Comparison of ENCODE assay signal across 10 mouse cellular contexts in the genomic region with DNA sequence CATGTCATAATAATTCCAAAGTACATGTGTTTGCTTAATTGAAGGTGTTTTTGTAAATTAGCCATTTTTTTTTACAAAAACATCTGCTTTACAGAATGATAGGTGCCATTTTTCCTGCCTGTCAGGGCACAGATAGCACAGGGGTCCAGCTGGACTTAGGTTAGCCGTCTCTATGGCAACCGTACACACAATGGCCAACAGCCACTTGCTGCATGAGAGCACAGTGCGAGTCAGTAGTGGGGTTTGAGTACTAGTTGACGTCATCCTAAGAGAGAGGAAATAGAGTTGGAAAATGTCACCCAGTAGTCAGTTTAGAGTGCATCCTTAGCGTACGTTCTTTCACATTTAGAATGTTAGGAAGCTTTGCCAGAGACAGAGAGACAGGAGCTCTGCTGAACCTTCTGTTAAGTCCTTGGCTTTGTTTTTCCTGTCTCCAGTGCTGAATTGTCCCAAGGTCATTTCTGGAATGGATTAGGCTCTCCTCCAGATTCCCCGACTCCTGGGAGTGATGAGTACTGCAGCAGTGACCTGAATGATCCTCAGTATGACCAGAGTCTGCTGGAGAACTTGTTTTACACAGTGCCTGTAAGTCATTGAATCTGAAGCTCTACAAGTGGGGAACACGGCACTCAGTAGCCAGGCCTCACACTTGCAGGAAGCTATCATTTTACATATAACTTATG. TPM values are rescaled to one million over a fixed set of nuclear protein-coding genes. Genes with fewer than 3 reads are reported as not detected.
A peak's percentile ranks its signal among the peaks of the same experiment; 100 is the strongest.
DNase-seq lines count a peak whose midpoint lies in the region; ATAC-seq and TF ChIP-seq lines count a peak whose summit lies in the region.
"Had no signal": no experiment of that assay in that cellular context is flagged by ENCODE, and none has a peak within 500 bp of the region (broad histone marks: within the 10 kb centered on the region; RNA-seq: fewer than 3 reads in every experiment).

No protein-coding gene starts in this region.

- no peak for TF ChIP-seq POLR2A in CH12.LX (IDR thresholded peaks at IDR 0.05; ENCODE audit: low read depth, low read length)

- intact Hi-C loops in heart, postnatal 25 days (cut with DNase I) = no loop called here
- intact Hi-C loops in heart, postnatal 10 days (cut with DNase I) = no loop called here

- H3K4me2 ChIP-seq in CH12.LX (ENCODE audit: insufficient read depth, low read depth, poor library complexity, severe bottlenecking) = no peak overlapping the region

- H3K79me2 ChIP-seq in CH12.LX (replicated peaks; ENCODE audit: control insufficient read depth, extremely low read depth, insufficient read depth, poor library complexity, severe bottlenecking) = no peaks in the 10 kb centered on the region

- TF ChIP-seq CTCF in CH12.LX (conservative IDR thresholded peaks at IDR 0.05 in 1 of 2, IDR thresholded peaks at IDR 0.05 in 1 of 2; ENCODE audit: low read depth in 2 of 2, low read length in 2 of 2) = no peak

- TF ChIP-seq RAD21 in CH12.LX (IDR thresholded peaks at IDR 0.05; ENCODE audit: low read depth, low read length) = no peak

- in situ Hi-C loops in CH12.LX (cut with MboI; ENCODE audit: low pct_ligation_motif_present, low pct_unique_long_range_greater_than_20kb, low sequenced_read_pairs) = no loop called here

- no peak overlapping the region for H3K9ac ChIP-seq in CH12.LX (ENCODE audit: insufficient read depth, low read depth)

- H3K9me3 ChIP-seq in CH12.LX (replicated peaks; ENCODE audit: low read length) = no peaks in the 10 kb centered on the region

- TF ChIP-seq EP300 in CH12.LX (IDR thresholded peaks at IDR 0.05; ENCODE audit: low read length) = no peak

- no peak overlapping the region for H3K27ac ChIP-seq in CH12.LX (ENCODE audit: insufficient read depth, low read depth)
- H3K27ac ChIP-seq: macrophage had no signal

- no peak for ATAC-seq in erythroid progenitor cell, adult 5-6 weeks (replicated peaks; ENCODE audit: low FRiP score, poor library complexity, severe bottlenecking)

- no peaks in the 10 kb centered on the region for H3K4me1 ChIP-seq in CH12.LX (ENCODE audit: control insufficient read depth in 1 of 2, insufficient read depth in 2 of 2)

- dilution Hi-C loops in CH12.LX (cut with MboI; ENCODE audit: extremely low pct_ligation_motif_present, extremely low pct_unique_long_range_greater_than_20kb, low sequenced_read_pairs) = no loop called here

- H3K4me3 ChIP-seq in CH12.LX (replicated peaks in 1 of 3; ENCODE audit: low read depth in 2 of 3, low read length in 2 of 3, poor library complexity in 1 of 3) = no peak overlapping the region

- H3K27me3 ChIP-seq in CH12.LX (replicated peaks) = no peaks in the 10 kb centered on the region

- peak; percentile 93 for DNase-seq in heart, adult 11 months
- no peak for DNase-seq in heart, postnatal 25 days (ENCODE audit: low spot score)
- peak; percentile 16 for DNase-seq in CH12.LX (ENCODE audit: extremely low read depth)
- DNase-seq in embryo, embryonic 10 days (ENCODE audit: low spot score) = peak; percentile 81
- DNase-seq in heart, postnatal 10 days = peak; percentile 50 to 55
- DNase-seq in thymus, postnatal 14 days = no peak
- DNase-seq in thymus, postnatal 0 days (ENCODE audit: low spot score) = no peak
- DNase-seq: thymus, adult 18-20 months had no signal

- H3K36me3 ChIP-seq in CH12.LX (replicated peaks in 1 of 2; ENCODE audit: control insufficient read depth in 1 of 2, insufficient read depth in 1 of 2, low read length in 1 of 2) = peaks cover 59 to 76% of the 10 kb centered on the region in 2 experiments

TF ChIP-seq in CH12.LX, 34 proteins besides CTCF, POLR2A, EP300 and RAD21:
- no peak for TF ChIP-seq RCOR1 (conservative IDR thresholded peaks at IDR 0.05; ENCODE audit: low read depth, low read length)
- no peak for TF ChIP-seq BHLHE40 (IDR thresholded peaks at IDR 0.05; ENCODE audit: low read depth, low read length)
- TF ChIP-seq CHD1 (IDR thresholded peaks at IDR 0.05; ENCODE audit: low read depth, low read length) = no peak
- no peak for TF ChIP-seq JUND (conservative IDR thresholded peaks at IDR 0.05; ENCODE audit: low read depth, low read length)
- no peak for TF ChIP-seq GABPA (IDR thresholded peaks at IDR 0.05; ENCODE audit: insufficient replicate concordance, low read depth, low read length)

RNA-seq across cellular contexts. Expression of a gene that starts 27.3 kb away (rescaled TPM):
- 10 to 100 TPM; 38.3 to 43.4 TPM for total RNA-seq in heart, postnatal 25 days (2021)
- total RNA-seq in CH12.LX (2012; rRNA removed) (31.5 and 45.6 TPM in 2 replicates), CH12.LX (2014; rRNA removed) (33.1 and 40.2 TPM in 2 replicates)
- 35.9 and 50.8 TPM in 2 replicates for polyA plus RNA-seq in CH12.LX (2012; ENCODE audit: insufficient read length, low read depth)
- 10 to 100 TPM; 43.5 to 44.8 TPM for total RNA-seq in heart, postnatal 10 days (2021)
- total RNA-seq in erythroid progenitor cell, adult 5-6 weeks (2015; ENCODE audit: low replicate concordance) = 11.3 and 12.6 TPM in 2 replicates
- total RNA-seq in erythroid progenitor cell, adult 5-6 weeks (2017; ENCODE audit: low replicate concordance) = 14.7 and 31.6 TPM in 2 replicates
- 41.5 and 48.4 TPM in 2 replicates for polyA plus RNA-seq in thymus, postnatal 0 days (2015; fragmentation: Nextera tagmentation; extraction: Ambion mirVana)

RNA-seq across cellular contexts. Expression of a gene that starts 27.3 kb away (rescaled TPM):
- 1 to 10 TPM; 8.0 to 9.9 TPM for total RNA-seq in heart, postnatal 25 days (2021)
- total RNA-seq in CH12.LX (2012; rRNA removed) (15.4 and 16.7 TPM in 2 replicates), CH12.LX (2014; rRNA removed) (10.5 and 11.7 TPM in 2 replicates)
- polyA plus RNA-seq in CH12.LX (2012; ENCODE audit: insufficient read length, low read depth) = 20.3 and 25.0 TPM in 2 replicates
- total RNA-seq in heart, postnatal 10 days (2021) = 10 to 100 TPM; 11.2 to 13.1 TPM
- 75.7 and 87.2 TPM in 2 replicates for total RNA-seq in erythroid progenitor cell, adult 5-6 weeks (2015; ENCODE audit: low replicate concordance)
- 56.7 and 58.2 TPM in 2 replicates for total RNA-seq in erythroid progenitor cell, adult 5-6 weeks (2017; ENCODE audit: low replicate concordance)
- 20.5 and 20.6 TPM in 2 replicates for polyA plus RNA-seq in thymus, postnatal 0 days (2015; fragmentation: Nextera tagmentation; extraction: Ambion mirVana)

Comparison
In these comparisons a context has a peak if more than half of its experiments do, and no peak if none do; other contexts are left out.
1. DNase-seq: peak in heart, adult 11 months (single experiment), CH12.LX (single experiment), embryo, embryonic 10 days (single experiment) and heart, postnatal 10 days (2 of 2); none in heart, postnatal 25 days (single experiment), thymus, postnatal 14 days (single experiment) and thymus, postnatal 0 days (single experiment).